Mouse (Mus musculus): Measurements from ENCODE around the gene Gas2l1.
"Not testable (repeated sequence)": the region's sequence is repeated elsewhere in the genome, so short reads cannot be mapped to it uniquely, and the experiment has no call there.

The Gas2l1 gene

DNA sequence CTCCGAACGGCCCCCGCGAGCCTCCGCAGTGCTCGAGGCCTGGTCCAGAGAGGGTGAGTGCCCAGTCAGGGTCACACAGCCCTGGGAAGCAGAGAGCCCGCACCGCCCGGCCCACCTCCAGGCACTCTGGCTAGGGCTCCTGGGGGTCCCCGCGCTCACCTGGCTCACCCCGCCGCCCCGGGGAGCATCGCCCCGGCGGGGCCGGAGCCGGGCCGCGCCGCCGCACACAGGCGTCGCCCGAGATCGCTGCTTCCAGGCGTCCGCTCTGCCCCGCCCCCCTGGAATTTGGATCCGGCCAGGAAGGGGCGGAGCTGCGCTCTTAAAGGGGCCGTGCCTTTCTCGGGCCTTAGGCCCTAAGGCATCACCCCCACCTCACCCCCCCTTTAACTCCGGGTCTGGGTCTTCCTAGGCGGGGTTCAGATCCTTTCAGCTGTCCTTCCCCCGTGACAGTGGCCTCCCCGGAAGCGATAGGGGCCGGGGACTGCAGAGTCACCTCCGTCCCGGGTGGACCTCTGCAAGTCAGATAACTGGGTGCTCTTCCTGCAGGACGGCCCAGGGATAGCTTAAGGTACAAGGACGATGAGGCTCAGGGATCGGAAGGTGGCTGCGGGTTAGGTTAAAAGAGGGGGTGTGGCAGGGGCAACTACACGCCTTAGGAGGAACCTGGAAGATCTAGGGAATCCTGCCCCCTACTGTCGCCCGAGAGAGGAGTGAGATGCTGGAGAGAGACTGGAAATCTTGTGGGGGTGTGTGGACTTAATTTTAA, at the start of gene Gas2l1:
TSS of gene Gas2l1 (minus strand) at position 272 of the 766 bp plus-strand sequence.
- peak; percentile 67 to 79 for DNase-seq (ENCODE audit: low spot score in 2 of 2)

- DNase-seq (ENCODE audit: low spot score in 2 of 2), result no peak
Observed at GRCm38 (mm10) chr11:5113645-5114044, 48.5 kb upstream of the Gas2l1 start.

DNA sequence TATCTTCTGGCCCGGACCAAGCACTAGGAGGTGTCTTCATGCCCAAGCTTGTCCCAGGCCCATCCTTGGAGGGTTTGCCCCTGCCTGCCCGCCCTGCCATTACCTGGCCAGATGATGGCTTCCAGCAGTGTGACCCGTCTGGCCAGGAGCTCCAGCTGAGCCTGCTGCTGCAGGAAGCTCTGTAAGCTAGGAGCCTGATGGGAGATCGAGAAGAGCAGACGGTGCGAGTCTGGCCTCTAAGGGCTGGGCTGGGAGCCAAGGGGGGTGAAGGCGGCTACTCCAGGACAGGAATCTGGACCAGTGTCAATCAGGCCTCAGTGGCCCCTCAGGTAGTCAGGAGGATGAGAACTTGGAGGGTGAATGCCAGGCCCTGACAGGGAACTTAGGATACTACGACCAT, 44.3 kb upstream of the Gas2l1 start:
- no peak for DNase-seq (ENCODE audit: low spot score in 2 of 2)

DNA sequence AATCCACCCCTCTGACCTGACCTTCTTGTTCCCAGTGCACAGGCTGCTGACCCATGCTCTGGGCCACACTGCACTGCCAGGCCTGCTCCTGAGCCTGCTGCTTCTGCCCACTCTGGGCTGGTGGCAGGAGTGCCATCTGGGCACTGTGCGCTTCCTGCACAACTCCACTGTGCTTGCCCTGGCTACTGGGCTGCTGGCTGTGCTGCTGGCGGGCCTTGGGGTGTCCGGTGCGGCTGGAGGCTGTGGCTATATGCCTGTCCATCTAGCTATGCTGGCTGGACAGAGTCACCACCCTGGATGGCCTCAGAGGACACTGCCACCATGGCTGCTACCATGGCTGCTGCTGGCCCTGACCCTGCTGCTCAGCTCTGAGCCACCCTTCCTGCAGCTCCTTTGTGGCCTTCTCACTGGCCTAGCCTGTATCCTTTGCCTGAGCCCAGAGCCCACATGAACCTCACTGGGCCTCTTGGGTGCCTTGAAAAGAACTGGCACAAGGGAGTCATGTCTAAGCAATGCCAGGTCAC, 38.9 kb upstream of the Gas2l1 start:
- no peak for DNase-seq (ENCODE audit: low spot score in 2 of 2)

DNA sequence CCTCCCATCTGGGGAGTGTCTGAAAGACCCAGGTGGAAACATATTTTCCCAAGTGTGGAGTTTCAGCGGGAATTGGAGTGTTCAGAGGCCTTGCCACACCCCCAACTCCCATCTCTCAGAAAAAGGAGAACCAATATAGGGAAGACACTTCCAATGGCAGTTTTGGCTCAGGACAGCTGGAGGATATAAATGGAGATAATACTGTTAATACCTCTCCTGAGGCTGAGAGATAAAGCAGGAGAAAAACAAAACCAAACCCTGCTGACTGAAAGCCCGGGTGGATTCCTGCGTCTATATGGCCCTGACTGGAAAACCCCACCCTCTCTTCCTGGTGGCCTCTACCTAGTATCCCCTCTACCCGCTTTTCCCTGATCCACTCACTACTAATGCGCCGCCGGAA, 37.3 kb upstream of the Gas2l1 start:
- DNase-seq (ENCODE audit: low spot score in 2 of 2), result no peak

DNA sequence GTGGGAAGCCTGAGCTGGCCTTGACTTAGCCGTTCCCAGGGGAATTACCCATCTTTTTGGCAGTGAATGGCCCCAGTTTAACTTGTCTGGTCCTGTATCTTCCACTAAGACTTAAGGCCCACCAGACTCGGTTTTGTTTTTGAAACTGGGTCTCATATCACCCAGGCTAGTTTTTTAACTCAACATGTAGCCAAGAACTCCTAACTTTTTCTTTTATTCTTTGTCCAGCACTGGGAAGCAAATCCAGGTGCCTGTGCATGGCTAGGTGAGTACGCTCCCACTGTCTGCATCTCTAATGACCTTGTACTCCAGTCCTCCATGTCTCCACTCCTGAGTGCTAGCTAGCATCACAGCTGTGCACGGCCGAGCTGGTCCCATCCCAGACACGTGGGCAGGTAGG, 36.5 kb upstream of the Gas2l1 start:
- DNase-seq (ENCODE audit: low spot score in 2 of 2), result no peak

- no peak for DNase-seq (ENCODE audit: low spot score in 2 of 2)
Observed at GRCm38 (mm10) chr11:5100801-5101200, 35.7 kb upstream of the Gas2l1 start.

GRCm38 (mm10) chr11:5100283-5100682, 35.2 kb upstream of the Gas2l1 start:
- DNase-seq (ENCODE audit: low spot score in 2 of 2), result no peak

GRCm38 (mm10) chr11:5099576-5100183, 34.6 kb upstream of the Gas2l1 start:
- DNase-seq (ENCODE audit: low spot score in 2 of 2), result peak; percentile 70 to 73

DNA sequence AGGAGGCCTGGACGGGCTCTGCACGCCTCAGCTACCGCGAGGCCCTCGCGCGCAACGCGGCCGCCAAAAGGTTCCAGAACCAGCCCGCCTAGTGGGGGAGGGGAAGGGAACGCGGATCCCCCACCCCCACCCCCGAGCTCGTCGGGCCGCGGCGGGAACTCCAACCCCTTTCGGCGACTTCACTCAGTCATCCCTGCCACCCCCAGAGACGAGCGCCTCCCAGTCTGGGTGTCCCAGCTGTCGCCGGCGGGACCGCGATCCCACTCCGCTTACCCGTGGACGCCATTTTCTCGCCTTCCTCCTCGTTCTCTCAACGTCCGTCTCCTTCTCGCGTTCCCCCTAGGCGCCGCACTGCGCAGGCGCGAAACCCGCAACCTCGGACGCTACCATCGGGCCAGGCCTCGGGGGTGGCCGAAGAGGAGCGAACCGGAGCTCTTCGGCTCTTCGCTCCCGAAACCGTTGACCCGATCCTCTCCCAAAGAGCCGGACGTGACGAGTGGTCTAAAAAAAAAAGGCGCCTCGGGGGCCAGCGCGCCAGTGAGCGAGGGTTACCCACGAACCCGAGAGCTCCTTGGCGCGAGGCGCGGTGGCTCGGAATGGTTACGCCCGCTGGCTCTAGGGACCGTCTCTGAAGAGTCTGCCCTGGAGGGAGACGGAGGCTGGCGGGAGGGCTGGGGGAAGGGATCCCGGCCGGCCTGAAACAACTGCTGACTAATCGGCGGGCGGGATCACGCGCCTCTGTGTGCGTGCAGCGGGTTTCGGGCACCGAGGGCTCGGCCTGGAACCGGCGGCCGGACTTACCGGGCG, 33.8 kb upstream of the Gas2l1 start, which contains the start of the genes Rhbdd3 and Ewsr1:
TSS of gene Rhbdd3 (plus strand) at position 191 of the 807 bp plus-strand sequence.
TSS of gene Ewsr1 (minus strand) at position 531 of the 807 bp plus-strand sequence.
- DNase-seq (ENCODE audit: low spot score in 2 of 2), result peak; percentile 95 to 96

GRCm38 (mm10) chr11:5098035-5098735, 33.1 kb upstream of the Gas2l1 start:
- DNase-seq (ENCODE audit: low spot score in 2 of 2), result peak in 1 of 2 experiments; percentile 53

GRCm38 (mm10) chr11:5096480-5097020, 31.4 kb upstream of the Gas2l1 start:
- no peak for DNase-seq (ENCODE audit: low spot score in 2 of 2)

DNA sequence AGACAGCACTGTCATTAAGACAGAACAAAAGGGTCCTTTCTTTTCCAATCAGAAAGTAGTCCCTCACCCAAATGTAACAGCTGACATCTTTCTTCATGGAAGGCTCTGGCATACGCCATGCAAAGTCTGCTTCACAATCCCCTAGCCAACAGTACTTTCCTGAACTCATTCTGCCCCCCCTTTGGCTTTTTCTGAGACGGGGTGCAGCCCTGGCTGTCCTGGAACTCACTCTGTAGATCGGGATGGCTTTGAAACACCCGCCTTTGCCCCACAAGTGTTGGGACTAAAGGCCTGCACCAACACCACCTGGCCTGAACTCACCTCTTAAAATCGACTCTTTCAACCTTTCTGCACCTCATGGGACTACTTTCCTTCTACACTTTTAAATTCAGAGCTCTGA, 30.8 kb upstream of the Gas2l1 start:
- DNase-seq (ENCODE audit: low spot score in 2 of 2), result no peak

GRCm38 (mm10) chr11:5091706-5092105, 26.6 kb upstream of the Gas2l1 start:
- no peak for DNase-seq (ENCODE audit: low spot score in 2 of 2)

- DNase-seq (ENCODE audit: low spot score in 2 of 2), result no peak
Observed at GRCm38 (mm10) chr11:5089147-5089546, 24.0 kb upstream of the Gas2l1 start.

GRCm38 (mm10) chr11:5076843-5077242, 11.7 kb upstream of the Gas2l1 start:
- DNase-seq (ENCODE audit: low spot score in 2 of 2), result not testable (repeated sequence)

DNA sequence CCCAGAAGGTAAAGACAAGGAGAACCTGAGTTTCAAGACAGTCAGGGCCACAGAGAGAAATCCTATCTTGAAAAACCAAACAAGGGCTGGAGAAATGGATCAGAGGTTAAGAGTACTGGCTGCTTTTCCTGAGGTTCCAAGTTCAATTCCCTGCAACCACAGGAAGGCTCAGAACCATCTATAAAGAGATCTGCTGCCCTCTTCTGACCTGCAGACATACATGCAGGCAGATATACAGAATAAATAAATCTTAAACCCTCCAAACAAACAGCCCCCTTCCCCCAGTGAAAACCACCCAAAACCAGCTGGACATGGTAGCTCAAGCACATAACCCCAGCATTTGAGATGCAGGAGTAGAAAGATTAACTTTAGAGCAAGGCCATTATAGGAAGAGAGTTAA, 10.6 kb upstream of the Gas2l1 start:
- no peak for DNase-seq (ENCODE audit: low spot score in 2 of 2)

DNA sequence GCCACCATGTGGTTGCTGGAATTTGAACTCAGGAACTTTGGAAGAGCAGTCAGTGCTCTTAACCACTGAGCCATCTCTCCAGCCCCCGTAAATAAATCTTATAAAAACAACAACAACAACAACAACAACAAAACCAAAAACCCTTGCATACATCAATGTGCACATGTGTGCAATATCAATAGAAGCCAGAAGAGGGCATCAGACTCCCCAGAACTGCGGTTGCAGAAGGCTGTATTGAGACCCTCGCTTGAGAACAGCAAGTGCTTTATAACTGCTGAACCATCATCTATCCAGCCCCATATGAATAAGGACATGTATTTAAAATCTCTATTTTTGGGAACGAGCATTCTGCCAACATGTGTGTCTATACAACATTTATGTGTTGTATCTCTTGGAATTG, 9.8 kb upstream of the Gas2l1 start:
- no peak for DNase-seq (ENCODE audit: low spot score in 2 of 2)

DNA sequence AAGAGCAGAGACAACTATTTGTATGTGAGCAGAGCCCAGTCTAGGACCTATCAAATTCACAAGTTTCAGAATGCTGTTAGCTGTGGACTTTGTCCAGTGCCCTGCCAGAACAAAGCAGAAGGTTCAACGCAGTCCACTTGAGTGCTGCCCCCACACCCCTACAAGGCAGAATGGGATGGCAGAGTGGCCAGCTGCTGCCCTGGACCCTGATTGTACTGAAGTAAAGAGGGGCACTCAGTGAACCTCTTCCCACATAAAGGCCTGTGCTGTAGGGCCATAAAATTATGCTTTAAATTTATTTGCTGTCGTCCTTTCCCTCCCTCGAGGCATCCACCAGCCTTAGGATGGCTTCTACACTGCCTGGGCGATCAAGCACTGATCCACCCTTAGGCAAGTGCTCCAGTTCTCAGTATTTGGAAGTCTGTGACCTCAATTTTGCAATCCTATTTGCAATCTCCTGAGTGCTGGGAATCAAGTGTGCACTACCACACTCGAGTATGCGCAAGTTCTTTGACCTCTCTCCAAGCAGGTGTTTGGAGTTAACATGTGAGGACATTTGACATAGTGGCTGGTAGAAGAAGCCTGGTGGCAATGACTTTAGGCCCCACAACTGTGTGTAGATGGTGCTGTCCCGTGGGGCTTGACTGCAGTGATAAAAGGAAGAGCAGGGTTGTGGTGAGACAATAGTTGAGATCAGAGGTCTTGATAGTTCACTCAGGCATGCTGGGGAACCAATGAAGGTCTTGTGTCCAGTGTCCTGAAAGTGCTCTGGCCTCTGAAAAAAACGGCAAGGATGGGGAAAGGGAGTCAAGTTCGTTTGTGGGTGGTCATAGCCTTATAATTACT, 3.2 kb upstream of the Gas2l1 start:
- DNase-seq (ENCODE audit: low spot score in 2 of 2), result no peak

GRCm38 (mm10) chr11:5067063-5067462, 1.9 kb upstream of the Gas2l1 start:
- DNase-seq (ENCODE audit: low spot score in 2 of 2), result no peak

All from frontal cortex, postnatal 14 days (tissue).